Mouse (Mus musculus) heart, postnatal 0 days (tissue): ENCODE data around the gene Prrg2.

Experiments
- CTCF ChIP-seq: IDR thresholded peaks from 2 replicates; pipeline ENCODE4 v1.5.1; 2016; ENCODE audit warnings: antibody characterized with exemption, control low read depth, low read depth
- EP300 ChIP-seq: IDR thresholded peaks from 2 replicates; pipeline ENCODE4 v1.6.1; 2016; ENCODE audit warnings: antibody characterized with exemption, low read depth

DNA sequence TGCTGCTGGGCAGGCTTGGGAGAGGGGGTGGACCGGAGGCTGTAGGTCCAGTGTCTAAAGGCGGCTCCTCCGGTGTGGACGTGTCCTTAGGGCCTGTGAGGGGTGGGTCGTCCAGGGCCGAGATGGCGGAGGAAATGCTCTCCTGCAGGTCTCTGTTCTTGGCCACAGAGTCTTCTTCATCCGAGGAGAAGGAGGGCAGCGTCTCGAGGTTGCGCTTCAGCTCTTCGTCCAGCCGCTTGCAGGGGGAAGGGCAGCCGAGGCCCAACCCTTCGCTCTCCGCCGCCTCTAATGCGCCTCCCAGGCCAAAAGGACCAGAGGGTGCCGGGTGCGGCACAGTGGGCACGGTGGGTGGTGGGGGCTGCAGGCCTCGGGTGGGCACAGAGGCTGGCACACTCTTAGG is 16.7 kb downstream of the Prrg2 start:
- TF ChIP-seq CTCF (no peak), EP300 (no peak)
